Mouse (Mus musculus) CH12.LX (cell line): ENCODE data around the gene Napa. TPM values are rescaled to one million over a fixed set of nuclear protein-coding genes. Genes with fewer than 3 reads are reported as not detected.
A peak's percentile ranks its signal among the peaks of the same experiment; 100 is the strongest.

Experiments used
- DNase-seq: peaks from one replicate; pipeline ENCODE4 v3.0.0-alpha.2; 2013; ENCODE audit errors: extremely low read depth
- H3K27ac ChIP-seq: 2 replicates; pipeline ENCODE4 v1.5.1; 2012; ENCODE audit warnings: low read depth, mild to moderate bottlenecking, control low read depth, moderate library complexity; ENCODE audit not compliant: insufficient read depth
- H3K27me3 ChIP-seq: replicated peaks from 2 replicates; pipeline ENCODE3; 2012; ENCODE audit warnings: inconsistent platforms
- H3K36me3 ChIP-seq, 2 experiments: replicated peaks in 1 of 2; 2 replicates each; pipeline versions ENCODE3 to v1.6.1; 2012; ENCODE audit warnings: inconsistent platforms in 1 of 2, low read length in 1 of 2, mild to moderate bottlenecking in 1 of 2, mixed read lengths in 1 of 2, moderate library complexity in 1 of 2; ENCODE audit not compliant: control insufficient read depth in 1 of 2, insufficient read depth in 1 of 2
- H3K4me1 ChIP-seq, 2 experiments: 2 replicates each; pipeline ENCODE4 v1.6.1; 2012; ENCODE audit warnings: inconsistent platforms in 1 of 2, moderate library complexity in 1 of 2; ENCODE audit not compliant: insufficient read depth in 2 of 2, control insufficient read depth in 1 of 2
- H3K4me2 ChIP-seq: 2 replicates; pipeline ENCODE4 v1.6.1; 2012; ENCODE audit warnings: low read depth, mild to moderate bottlenecking, control low read depth; ENCODE audit not compliant: poor library complexity, insufficient read depth, severe bottlenecking
- H3K4me3 ChIP-seq, 3 experiments: fragments of 150-350 bp in 1 of 3; sonication (generic) in 1 of 3; replicated peaks in 1 of 3; 2 replicates each; pipeline versions ENCODE3 to v1.5.1; 2011 to 2012; ENCODE audit warnings: low read depth in 2 of 3, low read length in 2 of 3, mild to moderate bottlenecking in 2 of 3, moderate library complexity in 2 of 3, control low read depth in 1 of 3, improper control_type of control experiment in 1 of 3, inconsistent platforms in 1 of 3, mixed read lengths in 1 of 3; ENCODE audit not compliant: poor library complexity in 1 of 3
- H3K79me2 ChIP-seq: replicated peaks from 2 replicates; pipeline ENCODE4 v1.6.1; 2012; ENCODE audit warnings: mild to moderate bottlenecking, moderate library complexity; ENCODE audit not compliant: control insufficient read depth, poor library complexity, insufficient read depth, severe bottlenecking; ENCODE audit errors: extremely low read depth
- H3K9ac ChIP-seq: 2 replicates; pipeline ENCODE4 v1.6.1; 2012; ENCODE audit warnings: low read depth, mild to moderate bottlenecking, control low read depth, moderate library complexity; ENCODE audit not compliant: insufficient read depth
- H3K9me3 ChIP-seq: replicated peaks from 2 replicates; pipeline ENCODE3; 2012; ENCODE audit warnings: low read length, inconsistent platforms, mixed read lengths
- BHLHE40 ChIP-seq: IDR thresholded peaks from 2 replicates; pipeline ENCODE4 v1.6.1; 2011; ENCODE audit warnings: mild to moderate bottlenecking, low read depth, low read length, improper control_type of control experiment
- CHD2 ChIP-seq: IDR thresholded peaks from 2 replicates; pipeline ENCODE4 v1.6.1; 2011; ENCODE audit warnings: low read length, improper control_type of control experiment
- CTCF ChIP-seq, 2 experiments: IDR thresholded peaks in 1 of 2; conservative IDR thresholded peaks in 1 of 2; 2 replicates each; pipeline ENCODE4 v1.5.1; 2011 to 2012; ENCODE audit warnings: low read depth in 2 of 2, low read length in 2 of 2, improper control_type of control experiment in 1 of 2, inconsistent platforms in 1 of 2, mild to moderate bottlenecking in 1 of 2, moderate library complexity in 1 of 2
- E2F4 ChIP-seq: IDR thresholded peaks from 2 replicates; pipeline ENCODE4 v1.6.1; 2011; ENCODE audit warnings: low read depth, low read length, improper control_type of control experiment; ENCODE audit not compliant: insufficient replicate concordance
- ELF1 ChIP-seq: IDR thresholded peaks from 2 replicates; pipeline ENCODE4 v1.6.1; 2014; ENCODE audit warnings: low read depth, mild to moderate bottlenecking, inconsistent platforms, low read length, improper control_type of control experiment
- ETS1 ChIP-seq: conservative IDR thresholded peaks from 2 replicates; pipeline ENCODE4 v1.6.1; 2012; ENCODE audit warnings: low read depth, mild to moderate bottlenecking, inconsistent platforms, low read length, improper control_type of control experiment, moderate library complexity
- GABPA ChIP-seq: IDR thresholded peaks from 2 replicates; pipeline ENCODE4 v1.6.1; 2012; ENCODE audit warnings: low read depth, low read length, improper control_type of control experiment, inconsistent platforms; ENCODE audit not compliant: insufficient replicate concordance
- IRF4 ChIP-seq: IDR thresholded peaks from 2 replicates; pipeline ENCODE4 v1.6.1; 2014; ENCODE audit warnings: low read depth, mild to moderate bottlenecking, inconsistent platforms, low read length, improper control_type of control experiment
- JUN ChIP-seq: IDR thresholded peaks from 2 replicates; pipeline ENCODE4 v1.6.1; 2011; ENCODE audit warnings: low read depth, mild to moderate bottlenecking, low read length, improper control_type of control experiment, moderate library complexity; ENCODE audit not compliant: insufficient read depth
- KAT2A ChIP-seq: IDR thresholded peaks from 2 replicates; pipeline ENCODE4 v1.6.1; 2012; ENCODE audit warnings: low read length, improper control_type of control experiment, inconsistent platforms; ENCODE audit not compliant: insufficient replicate concordance
- MAFK ChIP-seq: IDR thresholded peaks from 2 replicates; pipeline ENCODE4 v1.6.1; 2011; ENCODE audit warnings: low read length, improper control_type of control experiment; ENCODE audit not compliant: insufficient replicate concordance
- MAZ ChIP-seq: IDR thresholded peaks from 2 replicates; pipeline ENCODE4 v1.6.1; 2012; ENCODE audit warnings: low read depth, mild to moderate bottlenecking, inconsistent platforms, low read length, improper control_type of control experiment, moderate library complexity
- MEF2A ChIP-seq: IDR thresholded peaks from 2 replicates; pipeline ENCODE4 v1.6.1; 2014; ENCODE audit warnings: low read depth, mild to moderate bottlenecking, inconsistent platforms, low read length, improper control_type of control experiment, borderline replicate concordance
- MXI1 ChIP-seq: IDR thresholded peaks from 2 replicates; pipeline ENCODE4 v1.6.1; 2011; ENCODE audit warnings: mild to moderate bottlenecking, low read depth, low read length, improper control_type of control experiment
- MYC ChIP-seq: IDR thresholded peaks from 2 replicates; pipeline ENCODE4 v1.6.1; 2011; ENCODE audit warnings: low read depth, mild to moderate bottlenecking, improper control_type of control experiment, low read length
- NELFE ChIP-seq: IDR thresholded peaks from 2 replicates; pipeline ENCODE4 v1.6.1; 2011; ENCODE audit warnings: low read depth, low read length, improper control_type of control experiment
- PAX5 ChIP-seq: IDR thresholded peaks from 2 replicates; pipeline ENCODE4 v1.6.1; 2012; ENCODE audit warnings: low read length, inconsistent platforms, mixed read lengths
- POLR2A ChIP-seq: IDR thresholded peaks from 2 replicates; pipeline ENCODE4 v1.6.1; 2011; ENCODE audit warnings: low read depth, mild to moderate bottlenecking, improper control_type of control experiment, low read length
- POLR2AphosphoS2 ChIP-seq: IDR thresholded peaks from 2 replicates; pipeline ENCODE4 v1.6.1; 2011; ENCODE audit warnings: low read depth, low read length, improper control_type of control experiment
- RAD21 ChIP-seq: IDR thresholded peaks from 2 replicates; pipeline ENCODE4 v1.6.1; 2011; ENCODE audit warnings: low read depth, mild to moderate bottlenecking, low read length, improper control_type of control experiment, moderate library complexity
- RCOR1 ChIP-seq: conservative IDR thresholded peaks from 2 replicates; pipeline ENCODE4 v1.6.1; 2012; ENCODE audit warnings: low read depth, mild to moderate bottlenecking, inconsistent platforms, low read length, improper control_type of control experiment
- SMC3 ChIP-seq: IDR thresholded peaks from 2 replicates; pipeline ENCODE4 v1.6.1; 2011; ENCODE audit warnings: low read depth, low read length, improper control_type of control experiment
- TCF12 ChIP-seq: IDR thresholded peaks from 2 replicates; pipeline ENCODE4 v1.6.1; 2014; ENCODE audit warnings: low read depth, mild to moderate bottlenecking, inconsistent platforms, low read length, improper control_type of control experiment
- UBTF ChIP-seq: IDR thresholded peaks from 2 replicates; pipeline ENCODE4 v1.6.1; 2012; ENCODE audit warnings: low read depth, mild to moderate bottlenecking, inconsistent platforms, low read length, improper control_type of control experiment, moderate library complexity
- USF1 ChIP-seq: IDR thresholded peaks from 2 replicates; pipeline ENCODE4 v1.6.1; 2014; ENCODE audit warnings: low read depth, mild to moderate bottlenecking, inconsistent platforms, low read length, improper control_type of control experiment
- USF2 ChIP-seq: conservative IDR thresholded peaks from 2 replicates; pipeline ENCODE4 v1.6.1; 2011; ENCODE audit warnings: low read depth, low read length, improper control_type of control experiment
- ZC3H11A ChIP-seq: IDR thresholded peaks from 2 replicates; pipeline ENCODE4 v1.6.1; 2012; ENCODE audit warnings: low read depth, mild to moderate bottlenecking, inconsistent platforms, low read length, improper control_type of control experiment
- ZKSCAN1 ChIP-seq: IDR thresholded peaks from 2 replicates; pipeline ENCODE4 v1.6.1; 2012; ENCODE audit warnings: low read depth, inconsistent platforms, low read length, improper control_type of control experiment, borderline replicate concordance
- ZMIZ1 ChIP-seq: IDR thresholded peaks from 2 replicates; pipeline ENCODE4 v1.6.1; 2012; ENCODE audit warnings: low read depth, mild to moderate bottlenecking, inconsistent platforms, low read length, improper control_type of control experiment
- ZNF384 ChIP-seq: IDR thresholded peaks from 2 replicates; pipeline ENCODE4 v1.6.1; 2012; ENCODE audit warnings: low read depth, low read length, improper control_type of control experiment, inconsistent platforms
- dilution Hi-C: fragments of 300-500 bp; cut with MboI; formaldehyde crosslinking; loops from 2 replicates; pipeline ENCODE4 v1.14.3; 2020; ENCODE audit warnings: low sequenced_read_pairs; ENCODE audit not compliant: extremely low pct_unique_long_range_greater_than_20kb, extremely low pct_ligation_motif_present
- in situ Hi-C: fragments of 300-500 bp; cut with MboI; formaldehyde crosslinking; loops from 3 replicates; pipeline ENCODE4 v1.14.3; 2019; ENCODE audit warnings: low sequenced_read_pairs, low pct_ligation_motif_present, low pct_unique_long_range_greater_than_20kb, mixed read lengths
- polyA plus RNA-seq: library from polyadenylated mRNA; unstranded; fragments of >175 nt; gene quantifications from 2 replicates; pipeline ENCODE4 v1.2.1, GENCODE M21; 2012; ENCODE audit warnings: low read depth; ENCODE audit not compliant: insufficient read length
- total RNA-seq, 2 experiments: library from RNA; depleted of rRNA; stranded (reverse); fragments of 300-350 nt in 1 of 2; fragments of >200 nt in 1 of 2; gene quantifications; 2 replicates each; pipeline ENCODE4 v1.2.3; 2012 to 2014

Napa gene
- total and polyA plus RNA-seq, 3 experiments: 84.8 to 112 (median 106) TPM

- Histone ChIP-seq H3K27me3 (no peaks in the 10 kb centered on the region), H3K27ac (no peak overlapping the region), H3K36me3 (peaks cover 59 to 67% of the 10 kb centered on the region in 2 experiments), H3K4me2 (no peak overlapping the region), H3K9me3 (no peaks in the 10 kb centered on the region), H3K9ac (no peak overlapping the region), H3K4me1 (peaks cover 14 to 59% of the 10 kb centered on the region in 2 experiments), H3K4me3 (no peak overlapping the region), H3K79me2 (no peaks in the 10 kb centered on the region)
- in situ Hi-C loops: no loop called here
- TF ChIP-seq GABPA (no peak), NELFE (no peak), ETS1 (no peak), ZC3H11A (no peak), POLR2AphosphoS2 (no peak), BHLHE40 (no peak), ELF1 (no peak), USF1 (no peak), KAT2A (no peak), TCF12 (no peak), PAX5 (no peak), MEF2A (no peak), CHD2 (no peak), RCOR1 (no peak), RAD21 (no peak), ZNF384 (no peak)
- no peak for DNase-seq
- dilution Hi-C loops: no loop called here
Observed at GRCm38 (mm10) chr7:16117100-16117499, 18.8 kb downstream of the Napa start.

DNA sequence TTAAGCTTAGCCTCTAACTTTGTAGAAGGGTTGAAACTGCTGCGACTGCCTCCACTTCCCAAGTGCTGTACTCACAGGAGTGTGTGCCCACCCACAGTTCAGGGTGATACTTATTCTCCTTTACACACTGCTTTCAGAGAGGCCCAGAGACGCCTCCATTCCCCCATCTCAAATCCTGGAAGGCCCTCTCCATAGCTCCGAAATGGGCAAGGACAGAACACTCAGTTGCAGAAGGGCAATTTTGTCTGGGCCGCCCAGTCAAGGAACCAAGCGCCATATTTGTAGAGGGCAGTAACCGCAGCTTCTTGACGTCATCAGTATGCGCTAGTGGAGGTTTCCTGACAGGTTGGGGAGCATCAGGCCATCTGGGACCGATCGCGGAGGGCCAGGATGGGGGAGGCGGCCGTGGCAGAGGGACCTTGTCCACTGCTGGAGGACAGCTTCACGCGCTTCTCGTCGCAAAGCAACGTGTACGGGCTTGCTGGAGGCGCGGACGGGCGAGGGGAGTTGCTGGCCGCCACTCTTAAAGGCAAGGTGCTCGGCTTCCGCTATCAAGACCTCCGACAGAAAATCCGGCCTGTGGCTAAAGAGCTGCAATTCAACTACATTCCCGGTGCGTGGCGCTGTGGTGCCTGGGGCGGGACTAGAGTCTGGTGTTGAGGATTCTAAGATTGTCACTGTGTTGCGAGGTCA, 21.5 kb downstream of the Napa start, which contains the start of gene Kptn:
Kptn (plus strand) TSS at position 327 of the 693 bp plus-strand sequence.
- H3K79me2 ChIP-seq: no peaks in the 10 kb centered on the region
- in situ Hi-C loops: no loop called here
- no peaks in the 10 kb centered on the region for H3K27me3 ChIP-seq
- peaks cover 33 to 60% of the 10 kb centered on the region in 2 experiments for H3K36me3 ChIP-seq
- peaks cover 4 to 33% of the 10 kb centered on the region in 2 experiments; a peak in 3 of 4 replicates for H3K4me1 ChIP-seq
- peak within 1 kb of the TSS; percentile 59 for H3K4me2 ChIP-seq
- peak within 1 kb of the TSS; percentile 71 to 79 (median 72) for H3K4me3 ChIP-seq
- peak within 1 kb of the TSS; percentile 51 for H3K9ac ChIP-seq
- DNase-seq: peak; percentile 96
- dilution Hi-C loops: no loop called here
- no peaks in the 10 kb centered on the region for H3K9me3 ChIP-seq
- H3K27ac ChIP-seq: peak within 1 kb of the TSS; percentile 66
- peak; percentile 69 for TF ChIP-seq POLR2A
- no peak for TF ChIP-seq MAFK
- no peak for TF ChIP-seq ZKSCAN1
- TF ChIP-seq USF2: no peak; the same call in 1 of the 2 replicates
- TF ChIP-seq ZC3H11A: no peak
- no peak for TF ChIP-seq MYC
- TF ChIP-seq RCOR1: no peak
- TF ChIP-seq IRF4: peak; percentile 31; the same call in 1 of the 2 replicates
- no peak for TF ChIP-seq CHD2
- TF ChIP-seq SMC3: peak; percentile 67
- 0 out of 2 replicates have a peak, but pooled peaks have one; percentile 25 for TF ChIP-seq ZMIZ1
- TF ChIP-seq ELF1: peak; percentile 59
- peak; percentile 77 for TF ChIP-seq TCF12
- TF ChIP-seq USF1: no peak
- TF ChIP-seq MAZ: no peak; the same call in 1 of the 2 replicates
- TF ChIP-seq CTCF (conservative IDR thresholded peaks at IDR 0.05 in 1 of 2, IDR thresholded peaks at IDR 0.05 in 1 of 2; ENCODE audit: low read depth in 2 of 2, low read length in 2 of 2): peak; percentile 74 to 89
- no peak; the same call in 1 of the 2 replicates for TF ChIP-seq MEF2A
- TF ChIP-seq UBTF: no peak
- TF ChIP-seq JUN: no peak
- peak; percentile 23; the same call in 1 of the 2 replicates for TF ChIP-seq MXI1
- TF ChIP-seq RAD21: peak; percentile 56
- TF ChIP-seq E2F4: no peak
